Mouse (Mus musculus) embryonic facial prominence, embryonic 13.5 days (tissue): ENCODE measurements around the gene Atp6v1a. TPM values are rescaled to one million over a fixed set of nuclear protein-coding genes. Genes with fewer than 3 reads are reported as not detected.

Source experiments
- ATAC-seq: fragments of 200-750 bp; cut with Nextera tagmentation; 2 replicates; pipeline ENCODE4 v1.8.0; 2017; ENCODE audit warnings: low read depth; ENCODE audit not compliant: insufficient number of reproducible peaks, insufficient read depth, low FRiP score, low TSS enrichment
- H3K27ac ChIP-seq: fragments of 300-500 bp; sonication (generic); 2 replicates; pipeline ENCODE4 v1.5.1; 2015; ENCODE audit warnings: moderate library complexity, mild to moderate bottlenecking, inconsistent platforms
- H3K27me3 ChIP-seq: fragments of 300-500 bp; sonication (generic); 2 replicates; pipeline ENCODE4 v1.6.1; 2015; ENCODE audit warnings: mild to moderate bottlenecking, inconsistent platforms
- H3K36me3 ChIP-seq: fragments of 300-500 bp; sonication (generic); 2 replicates; pipeline ENCODE4 v1.6.1; 2015; ENCODE audit warnings: mild to moderate bottlenecking, inconsistent platforms
- H3K4me1 ChIP-seq: fragments of 300-500 bp; sonication (generic); 2 replicates; pipeline ENCODE4 v1.6.1; 2015; ENCODE audit warnings: inconsistent platforms
- H3K4me2 ChIP-seq: fragments of 300-500 bp; sonication (generic); 2 replicates; pipeline ENCODE4 v1.6.1; 2015; ENCODE audit warnings: moderate library complexity, mild to moderate bottlenecking, inconsistent platforms
- H3K4me3 ChIP-seq: fragments of 300-500 bp; sonication (generic); 2 replicates; pipeline ENCODE4 v1.5.1; 2015; ENCODE audit warnings: mild to moderate bottlenecking, inconsistent platforms
- H3K9ac ChIP-seq: fragments of 300-500 bp; sonication (generic); 2 replicates; pipeline ENCODE4 v1.6.1; 2015; ENCODE audit warnings: mild to moderate bottlenecking, inconsistent platforms
- H3K9me3 ChIP-seq: fragments of 300-500 bp; sonication (generic); 2 replicates; pipeline ENCODE4 v1.6.1; 2016; ENCODE audit warnings: inconsistent platforms
- WGBS: fragments of 180-500 bp; shearing (Covaris S2); methylation state at CpG from one replicate; pipeline ENCODE4 v1.1.7; 2015; ENCODE audit warnings: mixed read lengths; 5-methylcytosine and 5-hydroxymethylcytosine counted together
- polyA plus RNA-seq: library from polyadenylated mRNA; unstranded; fragments of >200 nt; fragmentation: Nextera tagmentation; extraction: Ambion mirVana; gene quantifications from 2 replicates; pipeline ENCODE4 v1.2.1, GENCODE M21; 2015

Gene Atp6v1a
- polyA plus RNA-seq, 1 experiment from 2014 or later = 40.3 TPM

DNA sequence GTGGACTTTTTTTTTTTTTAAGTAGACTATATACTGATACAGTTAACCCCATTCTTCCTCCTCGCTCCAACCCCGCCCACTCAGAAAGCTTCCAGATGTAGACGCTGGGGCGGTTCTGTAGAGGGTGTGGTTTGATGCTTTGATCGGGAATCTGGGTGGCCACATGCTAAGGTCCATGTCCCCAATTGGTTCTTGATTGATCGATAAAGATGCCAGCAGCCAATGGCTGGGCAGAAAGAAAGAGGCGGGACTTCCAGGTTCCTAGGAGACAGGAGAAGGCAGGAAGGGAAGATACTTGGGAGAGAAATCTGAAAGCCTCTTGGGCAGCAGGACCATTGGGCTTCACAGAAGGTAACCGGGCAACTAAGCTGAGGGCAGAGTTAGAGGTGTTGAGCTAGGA lies 83.7 kb downstream of the Atp6v1a start:
- ATAC-seq = no peak
- H3K4me1 ChIP-seq = peaks cover 21% of the 10 kb centered on the region
- 62% methylated on average over 8 of the region's 8 CpGs for WGBS

GRCm38 (mm10) chr16:44053265-44053664 lies 86.2 kb downstream of the Atp6v1a start:
- Histone ChIP-seq H3K36me3 (no peaks in the 10 kb centered on the region), H3K27me3 (no peaks in the 10 kb centered on the region), H3K9me3 (no peaks in the 10 kb centered on the region), H3K4me3 (no peak overlapping the region), H3K4me2 (peak overlapping the region; percentile 9; the same call in 1 of the 2 replicates), H3K27ac (no peak overlapping the region), H3K9ac (no peak overlapping the region), H3K4me1 (peaks cover 17% of the 10 kb centered on the region)
- WGBS = 17% methylated on average over 6 of the region's 6 CpGs
- no peak for ATAC-seq

More for the DNA sequence above, 83.7 kb downstream of the Atp6v1a start:
- H3K4me3 ChIP-seq = no peak overlapping the region
- no peaks in the 10 kb centered on the region for H3K9me3 ChIP-seq
- H3K27me3 ChIP-seq = no peaks in the 10 kb centered on the region
- no peak overlapping the region for H3K4me2 ChIP-seq
- H3K9ac ChIP-seq = no peak overlapping the region
- no peaks in the 10 kb centered on the region for H3K36me3 ChIP-seq
- no peak overlapping the region for H3K27ac ChIP-seq

- Histone ChIP-seq H3K36me3 (no peaks in the 10 kb centered on the region), H3K4me2 (no peak overlapping the region), H3K9me3 (no peaks in the 10 kb centered on the region), H3K4me1 (peaks cover 15% of the 10 kb centered on the region), H3K27me3 (no peaks in the 10 kb centered on the region), H3K27ac (no peak overlapping the region), H3K9ac (no peak overlapping the region), H3K4me3 (no peak overlapping the region)
- no peak for ATAC-seq
- 55% methylated on average over 6 of the region's 6 CpGs for WGBS
These were observed 87.1 kb downstream of the Atp6v1a start for GRCm38 (mm10) chr16:44052390-44052789.

DNA sequence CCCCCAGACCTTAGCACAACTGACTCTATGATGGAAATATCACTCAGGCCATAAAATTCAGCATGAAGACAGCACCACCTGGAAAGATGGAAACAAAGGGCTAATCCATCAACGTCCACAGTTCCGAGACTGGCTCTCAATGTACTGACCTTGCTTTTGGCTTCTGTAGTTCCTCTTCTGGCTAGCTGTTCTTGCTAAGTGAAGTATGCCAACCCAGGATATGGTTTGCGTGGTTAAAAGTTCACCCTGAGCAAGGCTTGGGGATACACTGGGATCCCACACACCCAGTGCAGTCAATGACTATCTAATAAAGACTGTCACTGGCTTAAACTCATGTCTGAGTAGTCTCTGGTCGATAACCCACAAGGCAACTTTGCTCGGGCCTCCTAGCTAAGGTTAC lies 89.4 kb downstream of the Atp6v1a start:
- no peaks in the 10 kb centered on the region for H3K36me3 ChIP-seq
- 0 out of 2 replicates have a peak, but pooled peaks cover 3% of the 10 kb centered on the region for H3K9me3 ChIP-seq
- 88% methylated on average over 5 of the region's 5 CpGs for WGBS
- H3K4me2 ChIP-seq = no peak overlapping the region
- no peaks in the 10 kb centered on the region for H3K27me3 ChIP-seq
- no peak overlapping the region for H3K9ac ChIP-seq
- no peak overlapping the region for H3K4me3 ChIP-seq
- peaks cover 15% of the 10 kb centered on the region for H3K4me1 ChIP-seq
- ATAC-seq = no peak
- no peak overlapping the region for H3K27ac ChIP-seq

DNA sequence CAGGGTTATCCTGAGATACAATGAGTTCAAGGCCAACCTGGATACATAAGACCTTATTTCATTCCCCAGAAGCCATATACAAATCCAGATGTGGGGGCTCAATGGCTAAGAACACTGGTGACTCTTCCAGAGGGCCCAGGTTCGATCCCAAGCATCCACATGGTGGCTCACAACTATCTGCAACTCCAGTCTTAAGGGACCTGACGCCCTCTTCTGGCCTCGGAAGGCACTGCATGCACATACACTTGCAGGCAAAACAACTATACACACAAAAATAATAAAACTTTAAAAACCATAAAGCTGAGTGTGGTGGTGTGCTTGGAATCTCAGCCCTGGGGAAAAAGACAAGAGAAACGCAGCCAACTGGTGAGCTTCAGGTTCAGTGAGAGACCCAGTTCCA lies 100.4 kb downstream of the Atp6v1a start:
- no peak overlapping the region for H3K4me3 ChIP-seq
- no peaks in the 10 kb centered on the region for H3K9me3 ChIP-seq
- no peaks in the 10 kb centered on the region for H3K36me3 ChIP-seq
- H3K9ac ChIP-seq = no peak overlapping the region
- H3K27me3 ChIP-seq = no peaks in the 10 kb centered on the region
- no peak overlapping the region for H3K4me2 ChIP-seq
- peaks cover 5% of the 10 kb centered on the region; the same call in 1 of the 2 replicates for H3K4me1 ChIP-seq
- 77% methylated on average over 4 of the region's 4 CpGs for WGBS
- no peak for ATAC-seq
- H3K27ac ChIP-seq = no peak overlapping the region

Other genes starting within 250 kb of the Atp6v1a start
- 16.4 and 18.7 TPM in 2 replicates for gene Ccdc191, start 249.9 kb downstream of the Atp6v1a start, polyA plus RNA-seq
- gene Qtrt2, start 212.9 kb downstream of the Atp6v1a start, polyA plus RNA-seq = 36.6 and 37.5 TPM in 2 replicates
- gene Zdhhc23, start 159.9 kb downstream of the Atp6v1a start, polyA plus RNA-seq = 0.84 TPM in 2 replicates
- gene Gramd1c, start 76.4 kb downstream of the Atp6v1a start, polyA plus RNA-seq = 5.0 and 5.4 TPM in 2 replicates
- 97.8 and 105 TPM in 2 replicates for gene Naa50, start 125 bp upstream of the Atp6v1a start, polyA plus RNA-seq
- 2.6 and 3.9 TPM in 2 replicates for gene Usf3, start 33.5 kb upstream of the Atp6v1a start, polyA plus RNA-seq
- gene Sidt1, start 193.5 kb upstream of the Atp6v1a start, polyA plus RNA-seq = 0.52 and 0.53 TPM in 2 replicates
- 21.0 and 26.7 TPM in 2 replicates for gene Spice1, start 207.4 kb upstream of the Atp6v1a start, polyA plus RNA-seq